Mouse (Mus musculus) naive thymus-derived CD4-positive, alpha-beta T cell, adult 2 months (primary cell): ENCODE measurements around the gene Dcun1d4.

Source experiments
- DNase-seq: peaks from one replicate; pipeline ENCODE4 v3.0.0-alpha.2; 2011; ENCODE audit warnings: low read depth

Dcun1d4 gene

DNA sequence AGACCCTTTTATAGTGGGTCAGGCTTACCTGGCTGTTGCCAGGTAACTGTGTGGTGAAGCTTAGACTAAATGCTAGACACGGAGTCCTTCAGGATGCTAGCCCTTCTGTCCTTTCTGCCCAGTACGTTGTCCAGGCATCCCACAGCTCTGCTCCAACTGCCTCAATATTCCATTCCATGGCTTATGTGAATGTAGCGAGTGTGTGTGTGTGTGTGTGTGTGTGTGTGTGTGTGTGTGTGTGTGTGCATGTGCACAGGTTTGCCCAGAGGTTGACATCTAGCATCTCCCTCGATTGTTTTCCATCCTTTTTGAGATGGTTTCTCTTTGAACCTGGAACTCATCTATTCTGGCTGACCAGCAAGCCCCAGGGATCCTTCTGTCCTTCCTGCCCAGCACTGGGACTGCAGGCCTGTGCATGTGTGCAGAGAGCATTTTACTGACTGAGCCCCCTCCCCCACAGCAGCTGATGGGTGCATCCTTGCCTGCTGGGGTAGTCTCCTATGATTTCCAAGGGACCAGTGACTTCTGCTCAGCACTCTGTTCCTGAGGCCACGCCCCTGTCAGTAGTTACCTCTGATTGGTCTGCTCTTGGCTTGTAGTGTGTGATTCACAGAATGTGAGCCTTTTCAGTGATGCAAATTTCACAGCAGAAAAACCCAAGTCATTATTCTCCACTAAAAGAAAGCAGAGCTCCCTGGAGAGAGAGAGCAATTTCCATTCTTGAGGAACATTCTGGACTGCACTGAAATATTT is 118.3 kb downstream of the Dcun1d4 start:
- DNase-seq: no peak

DNA sequence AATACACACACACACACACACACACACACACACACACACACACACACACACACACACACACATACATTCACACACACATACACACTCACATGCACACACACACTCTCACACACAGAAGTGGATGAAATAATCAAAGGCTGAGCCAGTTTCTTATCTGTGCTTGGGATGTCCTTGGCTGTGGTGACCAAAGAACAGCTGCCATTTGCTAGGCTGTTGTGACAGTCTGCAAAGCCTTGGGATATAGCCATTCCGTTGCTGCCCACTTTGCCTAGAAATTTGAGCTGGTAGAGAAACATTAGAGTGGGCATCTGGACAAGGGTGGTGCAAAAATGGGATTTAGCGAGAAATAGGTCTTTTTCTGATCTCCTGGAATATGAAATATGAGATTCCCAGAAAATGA is 119.2 kb downstream of the Dcun1d4 start:
- DNase-seq: no peak

DNA sequence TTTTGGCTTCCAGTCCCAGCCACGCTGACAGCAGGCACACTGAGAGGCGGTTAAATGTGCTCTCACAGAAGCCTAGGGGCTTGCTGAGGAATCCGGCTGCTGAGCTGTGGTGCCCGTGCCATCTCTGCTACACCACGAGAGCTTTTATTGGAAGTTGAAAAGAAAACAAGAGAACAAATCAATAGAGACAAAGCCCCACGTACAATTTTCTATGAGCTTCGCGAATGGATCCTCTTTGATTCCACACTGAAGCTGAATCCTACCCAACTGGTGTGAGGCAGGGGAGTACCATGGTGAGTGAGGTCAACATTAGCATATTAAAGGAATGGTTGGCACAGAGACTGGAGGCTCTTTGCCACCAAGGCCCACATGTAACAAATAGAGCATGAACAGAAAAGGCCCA is 120.6 kb downstream of the Dcun1d4 start:
- DNase-seq: no peak

DNA sequence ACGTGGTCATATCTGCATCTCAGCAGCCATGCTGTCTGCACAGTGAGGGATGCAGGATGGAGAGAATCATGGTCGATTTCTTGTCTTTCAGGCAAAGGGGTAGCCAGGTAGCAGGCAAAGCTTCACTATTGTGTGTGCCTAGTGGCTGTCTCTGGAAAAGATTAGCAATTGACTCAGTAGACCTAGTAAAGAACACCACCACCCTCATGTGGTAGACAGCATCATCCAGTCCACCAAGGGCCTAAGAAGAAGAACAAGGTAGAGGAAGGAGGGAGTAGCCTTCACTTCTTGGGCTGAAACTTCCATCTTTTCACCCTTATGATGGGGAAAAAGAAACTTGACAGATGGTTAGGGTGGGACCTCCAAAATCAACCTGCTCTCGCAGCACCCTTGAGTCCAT is 122.1 kb downstream of the Dcun1d4 start:
- no peak for DNase-seq

DNA sequence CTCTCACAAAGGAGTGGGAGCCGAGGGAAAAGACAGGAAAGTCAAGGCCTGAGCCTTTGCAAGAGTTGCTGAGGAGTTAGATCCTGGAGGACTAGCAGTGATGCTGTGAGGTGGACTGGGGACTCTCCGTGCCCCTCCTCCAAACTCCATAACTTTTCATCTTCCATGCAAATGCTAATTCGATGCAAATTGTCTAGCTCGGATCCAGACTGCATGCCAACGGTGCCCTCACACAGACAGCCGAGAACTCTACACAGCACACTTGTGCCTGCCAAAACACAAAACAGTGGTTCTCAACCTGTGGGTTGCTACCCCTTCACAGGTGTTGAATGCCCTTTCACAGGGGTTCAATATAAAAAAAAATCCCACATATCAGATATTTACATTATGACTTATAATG is 123.7 kb downstream of the Dcun1d4 start:
- DNase-seq: no peak

- no peak for DNase-seq
Observed at GRCm38 (mm10) chr5:73604964-73605363, 124.2 kb downstream of the Dcun1d4 start.
